Mouse (Mus musculus) heart, adult 18-20 months (tissue): ENCODE results near the gene Arhgef17. TPM values are rescaled to one million over a fixed set of nuclear protein-coding genes. Genes with fewer than 3 reads are reported as not detected.

ENCODE experiments used
- DNase-seq, 2 experiments: peaks; one replicate each; pipeline ENCODE4 v3.0.0; 2021 to 2022; ENCODE audit warnings: mixed read lengths in 1 of 2
- long read RNA-seq, 2 experiments: library from polyadenylated mRNA; stranded (forward); transcript quantifications; one replicate each; pipeline ENCODE4 v2.0.0; 2021
- total RNA-seq, 2 experiments: library from RNA; stranded (reverse); gene quantifications; 2 replicates each; pipeline ENCODE4 v1.2.3; 2021

Gene Arhgef17
- 10 to 100 TPM; 23.6 to 24.8 TPM for total RNA-seq
- long read RNA-seq, experiment 1, partial matches to known transcripts = 0 of 3 reads
- long read RNA-seq, experiment 1, other reads (novel, unspliced or antisense) = 3 of 3 reads
- long read RNA-seq, experiment 2, full-length matches to known transcripts = 1 of 4 reads
- long read RNA-seq, experiment 2, partial matches to known transcripts = 0 of 4 reads
- long read RNA-seq, experiment 2, other reads (novel, unspliced or antisense) = 3 of 4 reads

DNA sequence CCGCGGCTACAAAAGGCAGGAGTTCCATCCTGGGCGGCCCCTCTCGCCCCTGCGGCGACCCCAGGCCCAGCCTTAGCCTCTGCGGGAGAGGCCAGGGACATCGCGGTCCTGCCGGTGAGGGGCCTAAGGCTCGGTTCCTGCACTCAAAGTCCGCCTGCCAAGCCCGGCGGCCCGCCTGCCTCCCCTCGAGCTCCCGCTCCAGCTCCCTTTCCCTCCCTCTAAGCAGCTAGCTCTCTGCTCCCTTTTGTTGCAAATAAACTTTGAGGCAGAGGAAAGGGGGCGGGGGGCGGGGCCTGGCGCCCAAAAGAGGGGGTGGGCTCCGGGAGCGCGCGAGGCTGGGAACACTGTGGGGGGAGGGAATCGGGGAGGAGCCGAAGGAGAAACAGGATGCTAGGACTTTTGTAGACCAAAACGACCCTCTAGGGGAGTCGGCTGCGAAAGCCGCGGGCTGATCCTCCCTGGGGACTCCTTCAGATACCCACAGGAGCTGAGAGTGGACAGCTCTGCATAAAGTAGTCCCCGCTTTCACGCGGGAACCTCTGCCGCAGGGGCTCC is at the start of gene Arhgef17:
Gene Arhgef17 (minus strand): TSS at position 182 of the 555 bp plus-strand sequence.
- peak in 1 of 2 experiments; percentile 69 for DNase-seq

DNA sequence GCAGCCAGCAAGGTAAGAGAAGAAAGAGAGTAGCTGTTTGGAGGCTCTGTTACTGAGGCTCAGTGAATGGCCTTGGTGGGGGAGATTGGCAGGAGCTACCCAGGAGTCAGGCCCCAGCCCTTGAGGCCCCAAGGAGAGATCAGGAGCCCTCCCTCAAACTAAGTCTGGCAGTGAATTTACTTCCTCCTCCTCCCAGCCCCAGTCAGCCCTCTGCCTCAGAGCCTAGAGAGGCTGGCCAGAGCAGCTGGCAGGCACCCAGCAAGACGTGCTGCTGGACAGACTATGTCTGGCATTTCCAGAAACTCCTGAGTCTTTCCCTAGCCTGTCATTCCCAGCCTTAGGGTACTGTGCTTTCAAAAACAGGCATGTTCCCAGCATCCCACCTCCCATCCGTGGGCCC is 47.3 kb upstream of the Arhgef17 start:
- DNase-seq = peak; percentile 72 to 83

DNA sequence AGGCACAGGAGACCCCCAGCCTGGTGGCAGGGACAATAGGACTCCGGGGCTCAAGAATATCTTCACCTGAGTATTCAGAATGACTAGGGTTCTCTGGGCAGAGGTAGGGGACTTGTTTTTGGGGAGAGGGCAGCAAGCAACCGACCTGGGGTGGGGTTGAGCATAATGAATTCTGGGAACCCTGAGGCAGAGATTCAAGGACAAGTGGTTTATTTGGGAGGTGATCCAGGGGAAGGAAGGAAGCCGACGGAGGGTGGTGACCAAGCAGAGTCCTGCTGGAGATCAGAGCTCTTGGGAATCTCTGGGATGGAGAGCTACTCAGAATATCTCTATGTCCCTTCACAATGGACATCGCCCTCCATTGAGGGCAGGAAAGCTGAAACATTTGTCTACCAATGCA is 46.3 kb upstream of the Arhgef17 start:
- DNase-seq = no peak

DNA sequence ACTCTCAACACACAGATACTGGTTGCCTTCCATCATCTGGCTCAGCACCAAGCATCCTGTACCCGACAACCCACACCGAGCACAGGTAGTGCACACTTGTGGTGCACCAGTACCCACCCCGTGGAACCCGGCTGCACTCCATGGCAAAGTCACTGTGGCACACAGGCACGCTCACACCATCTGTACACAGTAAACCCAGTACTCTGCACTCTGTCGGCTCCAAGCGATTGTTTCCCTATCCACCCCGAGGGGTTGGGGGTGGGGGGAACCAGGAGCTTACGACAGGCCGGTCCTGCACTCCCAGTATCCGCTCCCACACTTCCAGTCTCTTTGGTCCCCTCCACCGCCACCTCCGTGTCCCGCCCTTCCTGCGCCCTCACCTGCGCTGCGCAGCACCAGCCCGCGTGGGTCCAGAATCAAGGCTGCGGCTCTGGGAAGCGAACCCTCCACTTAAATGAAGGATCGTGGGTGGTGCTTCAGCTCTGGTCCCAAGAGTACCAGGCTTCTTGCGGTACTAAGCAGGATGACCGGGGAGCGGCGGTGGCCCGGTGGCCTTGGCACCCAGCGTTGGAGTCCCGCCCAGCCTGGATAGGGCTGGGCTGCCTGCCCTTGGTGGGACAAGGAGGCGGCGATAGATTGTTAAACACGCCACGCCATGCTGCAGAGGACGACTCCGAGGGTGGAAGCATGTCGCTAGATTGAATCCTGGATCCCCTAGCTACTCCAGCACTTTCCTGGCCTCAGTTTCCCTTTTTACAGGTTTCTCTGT is 42.4 kb upstream of the Arhgef17 start, which contains the start of gene P2ry6:
Gene P2ry6 (minus strand): TSS at position 515 of the 769 bp plus-strand sequence.
- DNase-seq = peak in 1 of 2 experiments; percentile 61

DNA sequence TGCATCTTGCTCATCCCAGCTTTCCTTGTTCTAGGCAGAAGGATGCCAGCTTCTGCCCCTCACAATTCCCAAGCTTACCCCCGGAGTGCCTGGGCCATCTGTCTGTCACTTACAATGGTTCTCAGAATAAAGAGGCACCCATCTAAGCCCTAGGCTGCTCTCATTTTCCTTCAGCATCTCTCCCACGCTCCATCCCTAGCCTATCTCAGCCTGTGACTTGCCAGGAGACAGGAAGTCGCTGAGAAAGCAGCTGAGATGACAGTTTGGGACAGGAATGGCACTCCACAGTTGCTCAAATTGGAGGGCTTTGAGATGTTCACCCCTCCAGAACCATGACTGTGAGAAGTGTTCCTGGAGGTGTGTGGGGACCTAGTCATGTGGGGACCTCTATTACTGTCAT is 41.0 kb upstream of the Arhgef17 start:
- DNase-seq = no peak

DNA sequence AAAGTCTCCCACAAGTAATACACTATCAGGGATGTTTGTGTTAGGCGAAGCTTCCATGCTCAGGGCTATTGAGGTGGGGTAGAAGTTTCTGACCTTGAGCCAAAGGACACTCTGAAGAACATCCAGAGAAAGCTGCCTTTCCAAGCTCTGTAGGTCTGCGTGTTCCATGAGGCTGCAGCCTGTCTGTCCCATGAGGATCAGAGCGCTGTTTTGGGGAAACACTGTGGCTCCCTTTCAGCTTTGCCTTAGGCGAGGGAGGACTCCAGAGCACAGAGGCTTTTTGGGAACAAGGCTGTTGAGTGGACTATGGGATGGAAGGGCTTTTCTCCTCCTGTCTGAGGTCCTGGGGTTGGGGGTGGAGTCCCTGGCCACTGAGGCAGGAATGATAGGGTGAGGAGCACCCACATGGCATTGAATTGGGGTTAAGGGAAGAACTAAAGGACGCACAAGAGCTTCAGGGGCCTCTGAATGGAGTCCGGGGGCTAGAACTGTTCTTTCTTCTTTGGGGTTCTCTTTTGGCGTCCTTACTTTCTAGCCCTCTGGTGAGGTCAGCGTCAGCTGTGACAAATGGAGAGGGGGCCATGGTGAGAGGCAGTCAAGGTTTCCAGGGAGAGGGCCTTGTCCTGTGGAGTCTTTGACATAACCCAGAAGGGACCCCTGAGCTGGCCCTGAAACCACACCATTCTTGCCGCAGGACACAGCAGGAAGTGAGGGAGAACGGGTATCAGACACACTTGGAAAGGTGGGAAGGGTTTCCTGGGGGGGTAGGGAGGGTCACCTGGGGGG is 37.2 kb upstream of the Arhgef17 start:
- peak in 1 of 2 experiments; percentile 56 for DNase-seq

DNA sequence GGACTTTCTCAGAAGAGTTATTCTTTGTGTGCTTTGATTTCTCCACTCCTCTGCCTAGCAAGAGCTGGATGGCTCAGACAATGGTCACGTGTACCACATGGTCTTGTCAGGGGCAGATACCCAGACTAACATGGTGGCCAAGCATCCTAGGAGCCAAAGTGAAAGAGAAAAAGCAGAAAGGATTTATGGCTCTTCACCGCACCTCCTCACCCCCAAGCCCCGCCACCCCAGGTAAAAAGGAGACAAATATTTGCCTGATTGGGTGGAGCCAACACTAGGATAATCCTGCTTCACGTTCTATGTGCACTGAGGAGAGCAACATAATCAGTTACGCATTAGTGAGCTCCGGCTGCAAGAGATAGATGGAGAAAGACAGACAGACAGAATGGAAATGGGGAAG is 36.5 kb upstream of the Arhgef17 start:
- DNase-seq = no peak

DNA sequence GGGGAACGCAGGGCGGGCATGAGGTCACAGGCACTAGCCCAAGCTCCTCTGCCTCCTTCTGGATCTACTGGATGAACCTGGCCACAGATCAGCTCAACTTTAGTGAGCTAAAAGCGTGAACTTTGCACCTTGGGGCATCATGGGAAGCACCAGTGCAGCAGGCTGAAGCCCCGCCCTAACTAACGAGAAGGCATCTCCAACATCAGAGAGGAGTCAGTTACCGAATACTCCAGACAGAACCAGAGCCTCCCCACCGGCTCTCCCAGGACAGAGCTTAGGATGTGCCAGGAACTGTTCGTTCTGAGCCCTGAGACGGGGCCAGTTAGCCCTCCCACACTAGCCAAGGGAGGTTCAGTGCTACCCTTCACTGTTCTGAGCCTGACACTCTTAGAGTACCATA is 35.9 kb upstream of the Arhgef17 start:
- DNase-seq = no peak

DNA sequence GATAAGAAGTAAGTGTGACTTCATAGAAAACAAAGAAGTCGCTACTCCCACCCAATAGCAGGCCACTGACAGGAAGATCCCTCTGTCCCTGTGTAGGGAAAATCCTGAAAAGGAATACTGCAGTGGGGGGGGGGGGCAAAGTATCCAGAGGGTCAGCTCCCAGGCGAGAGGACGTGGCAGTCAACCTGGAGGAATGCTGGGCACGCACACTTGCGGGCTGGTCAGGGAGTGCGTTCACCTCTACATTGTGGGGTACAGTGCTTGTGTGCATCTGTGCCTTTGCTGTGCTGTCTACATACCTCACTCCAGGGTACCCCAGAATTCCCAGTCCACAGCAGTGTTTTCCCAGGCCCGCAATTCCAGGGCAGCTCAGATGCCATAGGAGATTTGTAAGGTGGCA is 34.1 kb upstream of the Arhgef17 start:
- no peak for DNase-seq

DNA sequence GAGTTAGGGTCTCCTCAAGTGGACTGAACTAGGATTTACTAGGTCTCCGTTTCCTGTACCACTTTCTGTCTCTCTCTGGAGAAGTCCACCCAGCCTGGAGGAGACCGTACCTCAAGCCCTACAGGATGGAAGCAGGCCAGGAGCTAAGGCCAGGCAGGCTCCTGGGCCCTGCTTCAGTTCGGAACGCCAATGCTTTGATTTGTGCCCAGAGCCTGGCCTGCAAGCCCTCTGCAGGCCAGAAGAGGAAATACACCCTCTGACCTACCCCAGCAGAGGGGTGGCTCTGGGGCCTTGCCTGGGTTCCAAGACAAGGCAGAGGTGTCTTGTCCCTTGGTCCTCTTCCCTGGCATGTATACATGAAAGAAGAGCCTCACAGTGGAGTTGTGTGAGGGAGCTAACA is 33.2 kb upstream of the Arhgef17 start:
- DNase-seq = peak in 1 of 2 experiments; percentile 53

DNA sequence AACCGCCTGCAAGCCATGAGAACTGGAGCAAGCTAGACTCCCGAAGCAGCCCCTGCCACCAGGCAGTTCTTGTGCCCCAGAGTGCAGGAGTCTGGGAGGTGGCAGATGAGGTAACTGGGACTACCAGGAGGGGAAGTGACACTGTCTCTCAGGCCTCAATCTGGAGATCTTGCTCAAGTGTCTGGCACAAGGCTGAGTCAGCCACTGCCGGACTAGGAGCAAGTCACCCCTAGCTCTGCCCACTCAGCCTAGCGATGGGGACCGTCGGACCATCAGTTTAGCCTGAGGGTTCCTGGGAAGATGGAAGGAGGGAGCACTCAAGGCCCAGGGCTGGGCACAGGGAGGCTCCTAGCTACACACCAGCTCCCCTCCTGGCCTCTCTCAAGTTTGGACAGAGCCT is 32.3 kb upstream of the Arhgef17 start:
- DNase-seq = peak in 1 of 2 experiments; percentile 74

DNA sequence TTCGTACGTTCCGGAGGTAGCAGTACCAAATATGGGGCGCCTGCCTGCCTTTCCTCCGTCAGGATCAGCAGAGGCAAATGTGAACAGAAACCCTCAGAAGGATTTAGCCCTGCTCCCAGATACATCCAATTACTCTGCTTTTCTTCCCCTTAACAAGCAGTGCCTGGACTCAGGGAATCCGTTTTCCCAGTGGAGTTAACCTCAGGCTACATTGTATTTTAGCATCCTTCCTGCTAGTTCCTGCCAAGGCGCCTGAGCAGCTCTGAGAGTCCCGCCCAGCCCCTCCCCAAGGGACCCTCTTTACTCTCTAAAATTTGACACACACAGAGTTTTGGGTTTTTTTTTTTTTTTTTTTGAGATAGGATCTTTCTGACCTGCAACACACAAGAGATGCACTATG is 31.5 kb upstream of the Arhgef17 start:
- DNase-seq = peak in 1 of 2 experiments; percentile 42

DNA sequence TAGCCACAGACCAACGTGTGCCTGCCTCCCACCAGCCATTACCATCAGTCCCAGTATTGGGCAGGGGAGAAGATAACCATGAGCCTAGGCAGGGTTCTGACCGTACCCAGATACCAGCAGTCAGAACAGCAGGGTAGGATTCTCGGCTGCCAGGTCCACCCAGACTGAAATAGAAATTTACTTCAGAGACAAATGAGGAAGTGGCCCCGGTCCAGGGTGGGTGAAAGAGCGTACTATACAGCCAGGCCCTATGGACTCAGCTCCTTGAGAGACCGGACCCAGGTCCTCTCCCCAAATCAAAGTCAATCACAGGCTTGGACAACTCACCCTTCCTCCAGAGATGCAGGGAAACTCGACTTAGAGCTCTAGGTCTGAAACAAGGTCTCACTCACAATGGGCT is 29.2 kb upstream of the Arhgef17 start:
- DNase-seq = peak in 1 of 2 experiments; percentile 55

DNA sequence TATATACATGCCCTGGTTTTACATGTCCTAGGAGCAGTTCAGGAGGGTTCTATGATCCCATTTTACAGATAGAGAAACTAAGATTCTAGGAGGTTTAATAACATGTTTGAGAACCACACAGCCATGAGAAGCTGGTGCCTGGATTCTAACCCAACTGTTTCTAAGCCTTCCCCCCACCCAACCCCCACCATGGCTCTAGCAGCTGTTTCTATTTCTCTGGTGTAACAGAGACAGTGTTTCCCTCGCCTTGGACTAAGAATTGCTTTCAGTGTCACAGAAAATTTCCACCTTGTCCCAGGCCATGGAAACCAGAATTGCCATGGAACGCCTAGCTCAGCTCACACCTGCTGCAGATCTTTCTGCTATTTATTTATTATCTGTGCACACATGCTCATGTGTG is 28.6 kb upstream of the Arhgef17 start:
- no peak for DNase-seq

DNA sequence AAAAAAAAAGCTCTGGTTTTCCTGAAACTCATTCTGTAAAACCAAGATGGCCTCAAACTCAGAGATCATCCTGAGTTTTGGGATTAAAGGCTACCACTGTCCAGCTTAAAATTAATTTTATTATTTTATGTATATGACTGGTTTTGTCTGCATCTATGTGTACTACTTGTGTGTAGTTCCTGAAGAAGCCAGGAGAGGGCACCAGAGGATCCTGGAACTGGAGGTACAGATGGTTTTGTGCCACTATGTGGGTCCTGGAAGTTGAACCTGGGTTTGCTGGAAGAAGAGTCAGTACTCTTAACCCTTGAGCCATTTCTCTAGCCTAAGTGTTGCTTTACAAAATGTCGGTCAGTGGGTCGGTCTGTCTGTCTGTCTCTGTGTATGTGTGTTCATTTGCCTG is 26.5 kb upstream of the Arhgef17 start:
- DNase-seq = no peak

DNA sequence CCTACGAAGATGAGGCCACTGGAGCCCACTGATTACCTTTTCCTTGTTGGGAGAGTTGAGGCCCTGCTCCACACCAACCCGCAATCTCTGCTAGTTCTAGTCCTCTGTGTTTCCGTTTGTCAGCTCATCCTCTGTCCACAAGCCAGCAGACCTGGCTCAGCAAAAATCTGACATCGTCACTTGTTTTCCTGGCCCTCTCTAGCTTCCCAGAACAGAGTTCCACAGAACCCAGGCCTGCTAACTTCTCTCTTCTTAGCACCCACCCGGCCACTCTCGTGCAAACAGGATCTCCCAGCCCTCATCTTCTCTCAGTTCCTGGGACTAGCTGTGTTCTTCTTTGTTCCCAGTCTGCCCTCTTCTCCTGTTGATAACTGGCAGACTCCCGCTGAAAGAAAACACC is 20.8 kb upstream of the Arhgef17 start:
- peak in 1 of 2 experiments; percentile 73 for DNase-seq

DNA sequence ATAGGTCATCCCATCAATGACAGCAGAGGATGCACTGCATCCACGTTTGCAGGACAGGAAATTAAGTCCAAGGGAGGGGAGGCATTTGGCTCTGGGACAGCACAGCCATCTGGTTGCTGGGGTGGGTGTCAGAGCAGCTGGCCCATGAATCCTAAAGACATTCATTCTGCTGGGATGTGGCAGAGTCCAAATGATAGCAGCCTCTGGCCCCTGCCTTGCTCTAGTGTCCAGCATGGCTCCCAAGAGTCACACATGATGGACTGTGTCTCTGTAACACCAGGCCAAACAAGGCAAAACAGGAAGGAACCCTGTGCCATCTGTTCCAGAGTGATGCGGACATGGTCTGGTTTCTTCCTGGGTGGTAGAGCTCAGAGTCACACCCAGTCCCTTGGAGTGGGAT is 20.0 kb upstream of the Arhgef17 start:
- peak; percentile 26 to 62 for DNase-seq

DNA sequence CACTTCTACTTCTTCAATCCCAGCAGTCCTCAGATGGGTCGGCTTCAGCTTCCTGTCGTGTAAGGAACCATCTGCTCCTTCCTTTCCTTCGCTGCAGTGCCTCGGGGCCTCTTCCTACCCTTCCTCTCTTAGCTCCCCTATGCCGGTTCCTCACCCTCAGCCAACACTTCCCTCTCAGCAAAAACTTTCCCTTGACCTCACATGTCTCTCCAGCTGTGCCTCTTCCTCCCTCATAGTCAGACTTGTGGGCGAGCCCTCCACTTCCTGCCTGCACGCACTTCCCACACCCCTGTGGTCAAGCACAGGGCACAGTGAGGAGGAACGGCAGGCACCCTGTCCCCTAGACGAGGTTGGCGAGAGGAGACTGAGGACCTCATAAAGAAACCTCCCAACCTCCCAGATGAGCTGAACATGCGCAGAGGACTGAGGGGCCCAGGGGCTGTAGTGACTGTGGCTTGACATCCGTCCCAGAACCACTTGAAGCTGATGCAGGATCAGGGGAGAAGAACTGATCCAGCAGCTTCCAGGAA is 18.6 kb upstream of the Arhgef17 start:
- DNase-seq = peak; percentile 47 to 85

DNA sequence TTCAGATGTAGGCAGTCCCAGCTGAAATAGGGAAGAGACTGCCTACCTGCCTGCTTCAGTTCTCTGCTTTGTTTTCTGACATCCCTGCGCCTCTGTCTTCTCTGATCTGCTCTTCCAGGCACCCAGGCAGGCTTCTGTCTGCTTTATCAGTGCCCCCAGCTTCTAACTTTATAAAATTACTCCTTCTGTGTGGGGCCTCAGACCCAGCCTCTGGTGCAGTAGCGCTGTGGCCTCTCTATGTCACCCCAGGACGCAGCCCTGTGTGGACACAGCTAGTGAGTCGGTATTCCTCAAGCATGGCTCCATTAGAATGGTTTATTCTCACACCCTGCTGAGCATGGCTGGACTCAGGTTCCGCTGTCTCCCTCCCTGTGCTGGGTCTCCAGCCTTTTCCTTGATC is 18.1 kb upstream of the Arhgef17 start:
- no peak for DNase-seq

DNA sequence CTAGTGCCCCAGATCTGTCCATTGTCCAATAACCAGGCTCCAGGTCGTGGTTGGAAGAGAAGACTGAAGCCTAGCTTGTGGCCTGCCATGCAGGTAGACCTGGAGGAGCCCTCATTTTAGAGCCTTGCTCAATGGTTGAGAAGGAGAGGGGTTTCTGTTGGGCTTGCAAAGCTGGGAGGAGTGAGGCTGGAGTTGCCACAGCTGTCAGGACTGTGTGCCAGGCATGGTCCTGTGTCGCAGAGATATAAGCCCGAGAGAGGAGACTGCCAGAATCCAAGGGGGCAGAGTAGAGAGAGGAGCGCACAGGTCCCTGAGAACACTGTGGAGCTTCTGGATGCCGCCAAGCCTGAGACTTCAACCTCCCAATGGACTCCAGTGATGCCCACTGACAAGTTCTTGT is 12.8 kb upstream of the Arhgef17 start:
- DNase-seq = no peak

DNA sequence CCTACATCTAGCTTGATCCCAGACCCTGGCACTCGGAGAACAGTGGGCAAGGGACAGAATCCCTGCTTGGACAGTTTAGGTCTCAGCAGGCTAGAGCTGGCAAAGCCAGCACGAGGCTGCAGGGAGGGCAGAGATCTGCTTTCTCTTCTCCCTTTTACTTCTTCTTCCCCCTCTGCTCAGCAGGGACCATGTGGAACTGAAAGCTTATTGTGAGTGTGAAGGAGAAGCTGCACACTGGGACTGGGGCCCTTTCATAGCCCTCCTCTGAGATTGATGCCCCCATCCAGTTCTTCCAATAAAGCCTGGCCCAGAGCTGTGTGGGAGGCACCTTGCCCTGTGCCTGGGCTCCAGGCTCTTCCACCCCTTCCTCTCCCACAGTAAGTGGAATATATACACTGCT is 12.4 kb upstream of the Arhgef17 start:
- peak in 1 of 2 experiments; percentile 54 for DNase-seq
